Mouse (Mus musculus) lung, adult 18-20 months (tissue): Measurements from ENCODE around the gene Panx1.
A peak's percentile ranks its signal among the peaks of the same experiment; 100 is the strongest.

Experiments
- DNase-seq, 2 experiments: peaks; one replicate each; pipeline ENCODE4 v3.0.0; 2022; ENCODE audit warnings: mixed read lengths in 2 of 2

The Panx1 gene

GRCm38 (mm10) chr9:15021156-15021555 lies 24.1 kb downstream of the Panx1 start:
- no peak for DNase-seq

GRCm38 (mm10) chr9:15020561-15021080 lies 24.7 kb downstream of the Panx1 start:
- no peak for DNase-seq

GRCm38 (mm10) chr9:15018756-15019131 lies 26.5 kb downstream of the Panx1 start:
- DNase-seq = no peak

DNA sequence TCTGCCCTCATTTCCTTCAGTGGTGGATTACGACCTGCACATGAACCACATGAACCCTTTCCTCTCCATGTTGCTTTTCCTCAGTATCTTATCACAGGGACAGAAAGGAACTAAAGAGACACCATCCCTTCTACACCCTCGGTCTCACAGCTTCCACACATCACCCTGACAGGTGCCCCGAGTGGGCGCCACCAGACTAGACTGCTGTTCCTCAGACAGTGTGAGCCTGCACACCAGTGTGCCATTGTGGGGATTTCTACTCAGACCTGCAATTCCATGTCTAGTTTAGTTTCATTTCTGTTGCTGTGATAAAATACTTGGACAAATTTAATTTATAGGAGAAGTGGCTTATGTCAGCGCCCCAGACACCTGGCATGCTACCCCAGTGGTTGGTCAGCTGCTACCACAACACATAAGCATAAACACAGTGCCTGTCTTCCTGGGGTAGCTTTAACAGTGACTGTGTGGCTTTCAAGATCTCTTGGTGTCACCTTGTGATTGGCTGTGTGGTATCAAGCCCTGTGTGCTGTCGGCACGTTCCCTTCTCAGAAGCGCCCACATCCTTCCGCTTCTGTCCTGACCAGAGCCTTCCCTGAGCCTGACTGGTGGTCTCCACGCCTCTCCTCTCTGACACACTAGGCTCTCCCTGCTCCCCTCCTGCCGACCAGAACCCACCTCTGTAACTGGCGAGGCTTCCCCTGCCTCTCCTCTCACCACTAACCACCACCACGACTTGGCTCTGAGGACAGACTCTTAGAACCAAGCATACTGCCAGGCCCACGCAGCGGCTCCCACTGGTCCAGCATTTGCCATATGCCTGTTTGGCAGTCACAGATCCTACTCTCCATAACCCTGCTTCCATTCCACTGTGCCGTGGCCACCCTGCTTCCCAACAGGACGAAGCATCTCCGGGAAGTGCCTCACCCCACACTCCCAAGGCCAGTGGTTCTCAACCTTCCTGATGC lies 27.2 kb downstream of the Panx1 start:
- DNase-seq = peak in 1 of 2 experiments; percentile 7

- peak; percentile 25 to 50 for DNase-seq
Measured at GRCm38 (mm10) chr9:15015223-15015956, 29.9 kb downstream of the Panx1 start.

DNA sequence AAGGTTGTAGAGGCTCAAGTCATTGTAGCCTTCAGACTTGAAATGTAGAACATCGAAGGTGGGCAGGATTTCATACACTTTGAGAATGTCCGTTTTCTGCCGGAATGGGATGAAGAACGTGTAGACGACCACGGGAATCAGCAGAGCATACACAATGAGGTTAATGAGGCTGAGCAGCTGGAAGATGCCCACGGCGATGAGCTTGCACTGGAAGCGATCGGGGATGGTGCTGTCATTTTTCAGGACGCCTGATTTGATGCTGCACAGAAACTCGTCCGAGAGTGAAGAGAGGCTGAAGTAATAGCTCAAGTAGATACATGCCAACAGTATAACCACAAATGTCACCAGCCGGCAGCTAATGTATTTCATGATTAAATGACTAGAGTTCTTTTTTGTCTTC lies 37.7 kb downstream of the Panx1 start:
- no peak for DNase-seq

DNA sequence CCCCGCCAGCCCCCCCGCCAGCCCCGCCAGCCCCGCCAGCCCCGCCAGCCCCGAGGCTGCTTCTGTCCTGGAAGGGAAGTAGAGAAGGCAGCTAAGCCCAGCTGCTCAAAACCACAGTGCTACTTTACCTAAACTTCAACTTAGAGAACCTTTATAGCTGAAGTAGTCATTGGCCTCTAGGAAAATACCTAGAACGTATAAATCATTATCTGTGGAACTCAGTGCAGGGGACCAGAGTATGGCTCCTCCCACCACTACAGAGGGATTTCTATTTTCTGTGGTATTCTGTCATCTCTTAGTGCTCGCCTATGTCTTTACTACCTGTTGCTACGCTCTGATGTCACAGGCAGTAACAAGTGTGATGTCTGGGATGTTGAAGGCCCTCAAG lies 41.0 kb downstream of the Panx1 start:
- DNase-seq = no peak

DNA sequence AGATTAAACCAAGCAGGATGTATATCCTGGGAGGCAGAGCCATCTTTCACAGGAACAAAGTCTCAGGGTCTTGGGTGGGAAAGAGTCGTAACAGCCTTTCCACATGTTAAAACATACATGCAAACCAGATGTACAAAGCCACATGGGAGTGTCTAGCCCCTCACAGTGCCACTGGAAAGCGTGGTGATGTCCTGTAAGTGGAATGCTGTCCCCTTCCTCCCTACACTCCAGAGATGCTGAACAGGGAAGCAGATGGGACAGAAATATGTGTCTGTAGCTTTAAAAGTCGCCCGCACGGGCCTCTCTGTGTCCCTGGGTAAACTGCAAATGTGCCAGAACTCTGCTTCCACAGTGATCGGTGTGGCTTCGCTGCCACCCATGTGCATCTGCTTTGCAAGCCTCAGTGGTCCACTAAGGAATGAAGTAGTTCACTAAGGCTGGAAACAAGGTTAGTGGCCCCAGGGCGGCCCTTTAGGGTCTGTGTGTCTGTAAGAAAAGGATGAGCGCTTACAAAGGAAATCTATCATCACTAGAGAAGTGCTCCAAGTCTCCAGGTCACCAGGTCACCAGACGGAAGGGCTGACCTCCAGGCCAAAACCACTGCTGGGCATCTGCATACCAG lies 41.5 kb downstream of the Panx1 start:
- no peak for DNase-seq

- DNase-seq = no peak
Measured at GRCm38 (mm10) chr9:15002995-15003613, 42.2 kb downstream of the Panx1 start.

DNA sequence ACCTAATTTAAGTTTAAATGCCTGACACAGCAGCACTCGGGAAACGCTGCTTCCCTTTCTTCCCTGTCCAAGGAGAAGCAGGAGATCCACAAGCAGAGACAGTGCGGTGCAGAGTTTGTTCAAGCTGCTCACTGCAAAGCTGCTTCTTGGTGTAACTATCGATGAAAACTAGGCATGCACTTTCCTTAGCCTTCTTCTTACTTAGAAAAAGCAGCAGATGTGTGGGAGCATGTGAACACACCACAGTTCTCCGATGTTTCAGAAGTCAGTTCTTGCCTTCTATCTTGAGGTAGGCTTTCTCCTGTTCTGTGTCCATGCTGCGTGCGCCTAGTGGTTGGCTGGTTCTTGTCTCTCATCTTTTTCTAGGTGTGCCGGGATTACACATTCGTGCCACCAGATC lies 46.5 kb downstream of the Panx1 start:
- DNase-seq = no peak

- no peak for DNase-seq
Measured at GRCm38 (mm10) chr9:14997271-14998055, 47.8 kb downstream of the Panx1 start.

GRCm38 (mm10) chr9:14995525-14995924 lies 49.8 kb downstream of the Panx1 start:
- DNase-seq = no peak

DNA sequence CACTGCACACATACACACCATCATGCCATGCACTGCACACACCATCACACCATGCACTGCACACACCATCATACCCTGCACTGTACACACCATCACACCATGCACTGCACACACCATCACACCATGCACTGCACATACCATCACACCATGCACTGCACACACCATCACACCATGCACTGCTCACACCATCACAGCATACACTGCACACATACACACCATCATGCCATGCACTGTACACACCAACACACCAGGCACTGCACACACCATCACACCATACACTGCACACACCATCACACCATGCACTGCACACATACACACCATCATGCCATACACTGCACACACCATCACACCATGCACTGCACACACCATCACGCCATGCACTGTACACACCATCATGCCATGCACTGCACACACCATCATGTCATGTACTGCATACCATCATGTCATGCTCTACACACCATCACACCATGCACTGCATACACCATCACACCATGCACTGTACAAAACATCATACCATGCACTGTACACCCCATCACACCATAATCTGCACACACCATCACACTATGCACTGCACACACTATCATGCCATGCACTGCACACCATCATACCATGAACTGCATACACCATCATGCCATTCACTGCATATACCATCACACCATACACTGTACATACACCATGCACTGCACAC lies 56.5 kb downstream of the Panx1 start:
- no peak for DNase-seq

DNA sequence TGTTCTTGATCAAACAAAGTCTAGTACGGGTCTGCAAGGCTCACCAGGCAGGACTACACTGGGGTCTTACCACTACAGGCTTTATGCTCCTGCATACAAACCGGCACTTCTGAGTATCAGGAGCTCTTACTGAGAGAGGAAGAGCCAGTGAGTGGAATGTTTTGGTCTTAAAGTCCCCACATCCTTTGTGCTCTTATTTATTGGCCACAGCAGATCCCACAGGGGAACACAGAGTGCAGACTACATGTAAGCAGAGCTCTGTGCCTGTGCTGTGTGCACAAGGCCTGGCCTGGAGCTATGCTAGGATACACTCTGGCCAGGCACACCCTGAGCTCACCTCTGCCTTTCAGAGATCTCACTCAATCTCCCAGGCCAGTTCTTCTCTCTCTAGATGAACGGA lies 62.1 kb downstream of the Panx1 start:
- DNase-seq = no peak

DNA sequence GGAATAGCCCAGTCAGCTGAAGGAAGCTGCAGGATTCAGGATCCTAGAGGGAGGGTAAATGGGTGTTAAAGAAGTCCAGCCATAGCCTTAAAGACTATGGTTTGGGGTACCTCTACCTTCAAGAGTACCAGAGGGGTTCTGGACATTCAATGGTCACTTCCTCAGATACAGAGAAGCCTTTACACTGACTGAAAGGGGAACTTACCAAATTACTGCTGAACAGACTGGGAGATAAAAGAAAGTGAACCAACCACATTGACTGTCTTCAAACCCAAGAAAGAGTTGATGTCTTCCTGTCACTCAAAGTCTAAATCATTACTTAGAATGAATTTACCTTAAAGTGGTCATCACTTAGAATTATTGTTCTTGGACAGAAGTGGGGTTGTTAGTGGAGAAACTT lies 62.6 kb downstream of the Panx1 start:
- DNase-seq = no peak

DNA sequence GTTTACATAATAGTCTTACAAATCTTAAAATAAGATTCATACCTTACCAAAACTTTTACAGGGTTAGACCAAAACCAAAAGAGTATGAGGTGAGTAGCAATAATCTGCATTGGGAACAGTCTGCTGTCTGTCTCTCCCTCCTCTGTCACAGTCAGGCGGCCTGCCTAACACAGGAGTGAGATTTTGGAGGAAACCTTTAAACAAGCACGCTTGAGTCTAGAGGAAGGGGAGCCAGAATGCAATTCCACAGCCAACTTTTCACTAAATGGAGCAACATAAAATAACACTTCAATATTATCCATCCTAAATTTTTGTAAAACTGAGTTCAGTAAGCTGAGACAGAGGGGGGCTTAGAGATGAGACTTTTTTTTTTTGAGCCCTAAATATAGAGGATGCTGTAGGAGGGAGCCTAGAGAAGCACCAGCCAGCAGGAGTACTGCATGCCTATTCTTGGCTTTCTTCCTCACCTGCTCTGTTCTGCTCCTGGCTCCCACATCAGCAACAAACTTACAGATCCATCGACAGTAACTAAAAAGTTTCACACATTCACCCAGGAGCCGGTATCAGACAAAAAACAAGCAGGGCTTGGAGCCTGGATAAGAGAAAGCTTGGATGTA lies 63.6 kb downstream of the Panx1 start:
- no peak for DNase-seq

- DNase-seq = no peak
Measured at GRCm38 (mm10) chr9:14974251-14975232, 70.7 kb downstream of the Panx1 start.

GRCm38 (mm10) chr9:14973762-14974161 lies 71.5 kb downstream of the Panx1 start:
- no peak for DNase-seq

DNA sequence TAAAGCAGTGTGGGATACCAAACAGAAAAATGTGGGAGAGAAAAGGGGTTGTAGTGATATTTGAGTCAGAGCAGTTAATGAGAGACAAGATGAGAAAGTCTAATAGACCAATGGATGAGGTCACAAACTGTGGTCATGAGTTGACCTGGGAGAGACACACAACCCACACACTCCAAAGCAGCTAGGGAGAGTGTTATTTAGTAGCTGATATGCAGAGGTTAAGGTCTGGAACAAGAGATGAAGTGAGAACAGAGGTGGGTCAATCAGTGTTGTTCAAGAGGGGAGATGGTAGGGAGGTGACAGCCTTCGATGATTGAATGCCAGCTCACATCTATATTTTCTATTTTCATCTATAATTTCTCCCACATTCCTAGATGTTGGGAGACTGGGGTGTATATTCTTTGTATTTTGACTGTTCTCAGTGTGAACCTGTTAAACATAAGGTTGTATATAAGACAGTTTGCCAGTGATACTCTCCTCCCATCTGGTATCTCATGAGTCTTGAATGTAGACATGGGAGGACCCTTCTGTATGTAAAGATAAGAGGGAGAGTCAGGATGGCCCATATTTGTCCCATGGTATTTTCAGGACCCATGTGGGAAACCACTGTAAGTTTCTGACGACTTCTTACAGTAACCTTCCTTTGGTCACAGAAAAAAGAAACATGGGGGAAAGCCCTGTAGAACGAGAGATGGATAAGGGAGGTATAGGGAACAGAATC lies 74.3 kb downstream of the Panx1 start:
- no peak for DNase-seq
